Mouse (Mus musculus) activated CD4-positive, CD25-positive, alpha-beta regulatory T cell, adult 9 weeks (primary cell): ENCODE results near the gene 6430548M08Rik. TPM values are rescaled to one million over a fixed set of nuclear protein-coding genes. Genes with fewer than 3 reads are reported as not detected.

Experiments
- polyA plus RNA-seq: library from polyadenylated mRNA; unstranded; fragments of 100-300 nt; shearing (Covaris generic); gene quantifications from one replicate; pipeline ENCODE4 v1.2.1, GENCODE M21; 2017

Gene 6430548M08Rik
- polyA plus RNA-seq = 0.33 TPM

GRCm38 (mm10) chr8:120113758-120114255, at the start of gene 6430548M08Rik:
Gene 6430548M08Rik (plus strand): TSS chr8:120114152.

GRCm38 (mm10) chr8:120101068-120101972, 12.6 kb upstream of the 6430548M08Rik start, which contains the start of gene Zdhhc7:
Gene Zdhhc7 (minus strand): TSS chr8:120101482.

GRCm38 (mm10) chr8:120177318-120178123, 63.6 kb downstream of the 6430548M08Rik start, which contains the start of gene Fam92b:
Gene Fam92b (minus strand): TSS chr8:120177466.

Other genes with a start within 250 kb of the 6430548M08Rik start
- 86.0 TPM for gene Usp10, start 203.8 kb upstream of the 6430548M08Rik start, polyA plus RNA-seq
- gene Gm20388, start 203.3 kb upstream of the 6430548M08Rik start, polyA plus RNA-seq = 8.9 TPM
- not detected for gene Crispld2, start 121.7 kb upstream of the 6430548M08Rik start, polyA plus RNA-seq
- 4.3 TPM for gene Zdhhc7, start 12.7 kb upstream of the 6430548M08Rik start, polyA plus RNA-seq
- gene Fam92b, start 63.3 kb downstream of the 6430548M08Rik start, polyA plus RNA-seq = not detected
- 21.8 TPM for gene Gse1, start 114.3 kb downstream of the 6430548M08Rik start, polyA plus RNA-seq